Mouse (Mus musculus) heart, postnatal 36 days (tissue): ENCODE data around the gene Rps8. TPM values are rescaled to one million over a fixed set of nuclear protein-coding genes. Genes with fewer than 3 reads are reported as not detected.

Experiments
- DNase-seq, 2 experiments: peaks; one replicate each; pipeline ENCODE4 v3.0.0; 2021 to 2022
- intact Hi-C: fragments of 180-260 bp; cut with DNase I; formaldehyde crosslinking; loops from one replicate; pipeline ENCODE4 v1.15.1; 2025
- microRNA-seq, 2 experiments: library from miRNA; unstranded; fragments of <30 nt; microRNA quantifications; one replicate each; pipeline ENCODE4 v1.2.0; 2021; ENCODE audit warnings: borderline number of aligned reads in 2 of 2
- total RNA-seq, 2 experiments: library from RNA; stranded (reverse); gene quantifications; 2 replicates each; pipeline ENCODE4 v1.2.3; 2021

Rps8 gene
- total RNA-seq, 2 experiments from 2014 or later, result 550 to 602 TPM

- DNase-seq, result no peak
- intact Hi-C loops, result no loop called here
These were observed 51.4 kb downstream of the Rps8 start for GRCm38 (mm10) chr4:117104672-117105071.

Small RNA genes within 50 kb of the gene (microRNA-seq; reads per million reads assigned to microRNA genes)
- gene Gm22398, result 0 reads per million in 2 experiments

Other genes starting within 250 kb of the Rps8 start
- gene Urod, start 161.8 kb downstream of the Rps8 start, total RNA-seq, result 100 to 1,000 TPM; 100 to 101 TPM
- gene Hectd3, start 160.9 kb downstream of the Rps8 start, total RNA-seq, result 10 to 100 TPM; 17.3 to 17.4 TPM
- gene Eif2b3, start 136.8 kb downstream of the Rps8 start, total RNA-seq, result 10 to 100 TPM; 15.5 to 18.9 TPM
- 1 to 10 TPM; 1.3 to 2.3 TPM for gene Ptch2, start 60.2 kb downstream of the Rps8 start, total RNA-seq
- gene Btbd19, start 30.5 kb downstream of the Rps8 start, total RNA-seq, result 1 to 10 TPM; 1.8 to 2.4 TPM
- gene Tctex1d4, start 29.4 kb downstream of the Rps8 start, total RNA-seq, result not detected
- gene Plk3, start 22.3 kb downstream of the Rps8 start, total RNA-seq, result 1 to 10 TPM; 1.2 to 2.4 TPM
- under 1 TPM; 0.33 to 0.60 TPM for gene Kif2c, start 26.4 kb upstream of the Rps8 start, total RNA-seq
- 10 to 100 TPM; 26.5 to 28.5 TPM for gene Tmem53, start 95.7 kb upstream of the Rps8 start, total RNA-seq
- not detected for gene Armh1, start 95.9 kb upstream of the Rps8 start, total RNA-seq